Mouse (Mus musculus): ENCODE measurements around the gene Crip2. TPM values are rescaled to one million over a fixed set of nuclear protein-coding genes. Genes with fewer than 3 reads are reported as not detected.

The Crip2 gene
- polyA plus RNA-seq, 1 experiment from 2014 or later = 211 TPM

DNA sequence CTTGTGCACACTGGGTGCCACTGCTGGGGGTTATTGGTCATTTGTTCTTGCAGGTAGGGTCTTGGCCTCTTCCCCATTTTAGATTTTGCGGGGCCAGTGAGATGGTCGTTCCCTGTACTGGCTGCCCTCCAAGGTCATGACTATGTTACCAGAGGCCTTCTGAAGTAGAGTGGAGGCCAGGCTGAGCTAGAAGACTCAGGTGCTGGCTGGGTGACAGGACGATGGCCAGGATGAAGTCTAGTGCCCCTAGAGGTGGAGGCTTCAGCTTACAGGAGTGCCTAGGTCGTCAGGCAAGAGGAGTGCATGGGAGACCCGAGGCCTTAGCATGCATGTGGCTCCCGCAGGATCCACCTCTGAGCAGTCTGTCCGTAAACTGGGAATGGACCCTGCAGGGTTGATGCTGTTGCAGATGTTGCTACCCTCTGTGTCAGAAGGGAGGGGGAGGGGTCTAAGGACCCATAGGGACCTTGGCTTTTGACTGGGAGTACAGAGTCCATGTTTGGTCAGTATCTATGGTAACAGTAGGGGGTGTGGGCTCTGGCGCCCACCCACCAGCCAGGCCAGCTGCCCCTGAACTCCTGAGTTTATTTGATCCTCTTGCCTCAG is 36.1 kb upstream of the Crip2 start:
- ATAC-seq (ENCODE audit: insufficient read depth, low FRiP score, low TSS enrichment) (no peak), DNase-seq (ENCODE audit: low spot score) (peak; percentile 25)
- Histone ChIP-seq H3K4me2 (ENCODE audit: low read depth) (no peak overlapping the region), H3K4me1 (ENCODE audit: control insufficient read depth, insufficient read depth, low read length) (peaks cover 16% of the 10 kb centered on the region), H3K9ac (ENCODE audit: low read length) (no peak overlapping the region), H3K27ac (ENCODE audit: low read depth, low read length) (no peak overlapping the region), H3K4me3 (ENCODE audit: low read depth, low read length) (no peak overlapping the region), H3K27me3 (ENCODE audit: control insufficient read depth, insufficient read depth, low read length) (no peaks in the 10 kb centered on the region), H3K36me3 (ENCODE audit: control insufficient read depth, insufficient read depth, low read length) (no peaks in the 10 kb centered on the region), H3K9me3 (ENCODE audit: control insufficient read depth, low read length) (no peaks in the 10 kb centered on the region)
- 83% methylated on average over 8 of the region's 8 CpGs for WGBS

DNA sequence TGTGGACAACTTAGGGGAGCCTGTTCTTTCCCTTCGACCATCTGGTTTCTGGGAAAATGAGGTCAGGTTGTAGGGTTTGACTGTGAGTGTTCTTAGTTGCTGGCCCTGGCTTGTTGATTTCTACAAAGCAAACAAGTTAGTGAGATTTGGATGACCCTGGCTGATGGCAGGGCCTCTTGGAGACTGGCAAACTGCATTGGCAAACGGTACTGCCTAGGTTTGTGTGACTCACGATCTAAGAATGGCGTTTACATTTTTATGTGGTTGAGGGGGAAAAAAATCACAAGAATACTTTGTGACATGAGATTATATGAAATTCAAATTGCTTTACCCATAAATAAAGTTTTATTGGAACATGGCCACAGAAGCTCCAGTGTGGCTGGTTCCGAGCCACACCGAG is 33.6 kb upstream of the Crip2 start:
- no peaks in the 10 kb centered on the region for H3K36me3 ChIP-seq (ENCODE audit: control insufficient read depth, insufficient read depth, low read length)
- no peaks in the 10 kb centered on the region for H3K27me3 ChIP-seq (ENCODE audit: control insufficient read depth, insufficient read depth, low read length)
- 93% methylated on average over 6 of the region's 6 CpGs for WGBS
- no peak for DNase-seq (ENCODE audit: low spot score)
- H3K4me1 ChIP-seq (ENCODE audit: control insufficient read depth, insufficient read depth, low read length) = no peaks in the 10 kb centered on the region; the same call in 1 of the 2 replicates
- no peak overlapping the region for H3K9ac ChIP-seq (ENCODE audit: low read length)
- ATAC-seq (ENCODE audit: insufficient read depth, low FRiP score, low TSS enrichment) = no peak
- no peak overlapping the region for H3K4me2 ChIP-seq (ENCODE audit: low read depth)
- H3K4me3 ChIP-seq (ENCODE audit: low read depth, low read length) = no peak overlapping the region
- H3K9me3 ChIP-seq (ENCODE audit: control insufficient read depth, low read length) = no peaks in the 10 kb centered on the region
- no peak overlapping the region for H3K27ac ChIP-seq (ENCODE audit: low read depth, low read length)

DNA sequence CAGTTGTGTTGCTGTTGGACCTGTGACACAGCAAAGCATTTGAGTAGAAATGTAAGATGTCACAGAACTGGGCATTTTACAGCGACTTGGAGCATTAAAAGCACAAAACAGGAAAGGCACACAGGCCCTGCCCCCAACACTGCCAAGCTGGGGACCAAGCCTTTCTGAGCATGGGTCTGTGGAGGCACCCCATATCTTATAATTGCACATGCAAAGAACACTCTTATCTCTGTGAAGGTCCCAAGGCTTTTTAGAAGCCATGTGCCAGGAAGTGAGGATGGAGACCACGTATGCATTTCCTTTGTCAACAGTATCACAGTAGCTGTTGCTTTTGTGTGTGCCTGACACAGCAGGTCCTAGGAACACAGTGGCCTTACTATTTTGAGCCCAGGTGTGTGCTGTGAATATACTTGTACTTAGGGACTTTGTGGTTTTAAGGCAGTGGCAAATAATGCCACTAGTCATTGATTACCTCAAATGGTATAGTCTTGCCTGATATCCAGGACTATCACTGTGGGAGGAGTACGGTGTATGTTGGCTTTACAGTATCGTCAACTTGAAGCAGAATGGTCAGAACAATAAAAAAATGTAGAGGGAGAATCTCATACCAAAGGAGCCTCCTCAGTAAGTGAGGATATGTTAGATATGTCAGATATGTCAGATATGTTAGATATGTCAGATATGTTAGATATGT is 32.5 kb upstream of the Crip2 start:
- H3K36me3 ChIP-seq (ENCODE audit: control insufficient read depth, insufficient read depth, low read length) = no peaks in the 10 kb centered on the region
- no peaks in the 10 kb centered on the region; the same call in 1 of the 2 replicates for H3K4me1 ChIP-seq (ENCODE audit: control insufficient read depth, insufficient read depth, low read length)
- no peaks in the 10 kb centered on the region for H3K27me3 ChIP-seq (ENCODE audit: control insufficient read depth, insufficient read depth, low read length)
- H3K9me3 ChIP-seq (ENCODE audit: control insufficient read depth, low read length) = no peaks in the 10 kb centered on the region
- DNase-seq (ENCODE audit: low spot score) (no peak), ATAC-seq (ENCODE audit: insufficient read depth, low FRiP score, low TSS enrichment) (no peak)
- H3K9ac ChIP-seq (ENCODE audit: low read length) = no peak overlapping the region
- no peak overlapping the region for H3K4me3 ChIP-seq (ENCODE audit: low read depth, low read length)
- no peak overlapping the region for H3K27ac ChIP-seq (ENCODE audit: low read depth, low read length)
- no peak overlapping the region for H3K4me2 ChIP-seq (ENCODE audit: low read depth)
- WGBS = 92% methylated on average over 4 of the region's 4 CpGs

DNA sequence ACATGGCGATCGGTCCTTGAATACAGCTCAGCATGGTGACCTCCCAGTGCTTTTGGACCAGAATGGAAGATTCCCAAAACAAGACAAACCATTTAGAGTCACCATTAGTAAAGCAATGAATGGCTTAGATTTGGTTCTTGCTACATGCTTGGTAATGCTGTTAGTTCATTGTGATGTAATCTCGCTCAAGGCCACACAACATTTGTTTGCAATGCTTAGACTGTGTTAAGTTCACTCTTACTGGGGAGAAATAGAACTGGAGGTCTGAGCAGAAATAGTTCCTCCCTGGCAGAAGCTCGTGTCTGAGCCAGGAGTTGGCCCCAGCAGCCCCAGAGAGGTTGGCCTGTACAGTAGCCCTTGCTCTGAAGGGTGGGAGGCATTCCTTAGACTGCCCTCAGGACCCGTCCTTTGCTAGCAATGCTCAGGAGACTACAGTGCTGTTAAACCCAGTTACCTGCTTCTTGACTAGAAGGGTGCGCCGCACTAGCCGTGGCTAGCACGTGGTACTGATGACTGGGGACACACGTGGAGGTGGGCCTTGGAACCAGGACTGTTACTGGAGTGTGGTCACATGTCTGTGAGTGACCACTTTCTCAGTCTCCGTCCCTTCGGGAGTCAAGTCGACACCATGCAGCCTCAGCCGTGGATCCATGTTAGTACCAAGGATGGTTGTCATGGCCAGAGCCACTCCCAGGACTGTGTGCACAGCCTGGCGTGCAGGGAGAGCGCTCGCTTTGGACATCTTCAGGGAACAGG is 31.3 kb upstream of the Crip2 start:
- Histone ChIP-seq H3K36me3 (ENCODE audit: control insufficient read depth, insufficient read depth, low read length) (peaks cover 2% of the 10 kb centered on the region; the same call in 1 of the 2 replicates), H3K4me1 (ENCODE audit: control insufficient read depth, insufficient read depth, low read length) (no peaks in the 10 kb centered on the region; the same call in 1 of the 2 replicates), H3K27me3 (ENCODE audit: control insufficient read depth, insufficient read depth, low read length) (no peaks in the 10 kb centered on the region), H3K4me2 (ENCODE audit: low read depth) (no peak overlapping the region), H3K9me3 (ENCODE audit: control insufficient read depth, low read length) (no peaks in the 10 kb centered on the region), H3K4me3 (ENCODE audit: low read depth, low read length) (no peak overlapping the region), H3K27ac (ENCODE audit: low read depth, low read length) (no peak overlapping the region; the same call in 1 of the 2 replicates), H3K9ac (ENCODE audit: low read length) (no peak overlapping the region)
- WGBS = 87% methylated on average over 17 of the region's 17 CpGs
- ATAC-seq (ENCODE audit: insufficient read depth, low FRiP score, low TSS enrichment) (no peak), DNase-seq (ENCODE audit: low spot score) (no peak)

DNA sequence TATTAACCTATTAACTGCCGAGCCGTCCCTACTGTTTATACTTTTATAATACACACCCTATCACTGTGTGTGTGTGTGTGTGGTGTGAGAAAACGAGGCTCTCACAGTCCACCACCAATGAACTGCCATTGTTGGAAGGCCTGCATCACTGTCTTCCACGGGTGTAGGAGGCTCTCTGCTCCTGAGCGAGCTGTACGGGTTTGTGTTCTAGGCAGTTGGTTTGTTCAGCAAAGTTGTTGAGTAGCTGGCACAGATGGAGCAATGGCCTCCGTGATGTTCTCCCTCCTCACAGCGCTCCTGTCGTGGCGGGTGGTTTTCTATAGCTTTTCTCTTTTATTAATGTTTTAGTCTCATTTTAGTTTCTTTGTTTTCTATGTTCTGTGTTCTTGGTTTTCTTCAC is 30.2 kb upstream of the Crip2 start:
- H3K9me3 ChIP-seq (ENCODE audit: control insufficient read depth, low read length) = no peaks in the 10 kb centered on the region
- DNase-seq (ENCODE audit: low spot score) = no peak
- peaks cover 5% of the 10 kb centered on the region; the same call in 1 of the 2 replicates for H3K36me3 ChIP-seq (ENCODE audit: control insufficient read depth, insufficient read depth, low read length)
- no peaks in the 10 kb centered on the region; the same call in 1 of the 2 replicates for H3K4me1 ChIP-seq (ENCODE audit: control insufficient read depth, insufficient read depth, low read length)
- H3K27me3 ChIP-seq (ENCODE audit: control insufficient read depth, insufficient read depth, low read length) = no peaks in the 10 kb centered on the region
- no peak overlapping the region for H3K4me3 ChIP-seq (ENCODE audit: low read depth, low read length)
- H3K4me2 ChIP-seq (ENCODE audit: low read depth) = no peak overlapping the region
- 92% methylated on average over 10 of the region's 10 CpGs for WGBS
- no peak overlapping the region for H3K9ac ChIP-seq (ENCODE audit: low read length)
- H3K27ac ChIP-seq (ENCODE audit: low read depth, low read length) = no peak overlapping the region
- ATAC-seq (ENCODE audit: insufficient read depth, low FRiP score, low TSS enrichment) = no peak

DNA sequence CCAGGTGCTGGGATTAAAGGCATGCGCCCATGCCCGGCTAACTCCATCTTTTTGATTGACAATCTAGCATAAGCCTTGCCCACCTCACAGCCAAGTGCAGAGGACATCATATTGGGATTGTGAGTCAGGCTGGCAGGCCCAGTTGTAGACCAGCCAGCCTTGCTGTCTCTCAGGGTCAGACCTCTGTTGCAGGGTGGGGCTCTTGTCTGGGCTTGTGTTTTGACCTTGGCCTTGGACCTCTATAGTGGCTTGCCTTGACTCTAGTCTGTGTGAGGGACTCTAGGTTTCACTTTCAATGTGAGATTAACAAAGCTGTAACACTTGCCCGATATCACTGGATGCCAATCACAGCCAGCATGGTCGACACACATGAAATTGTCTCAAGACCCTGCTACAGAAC is 25.9 kb upstream of the Crip2 start:
- Histone ChIP-seq H3K9me3 (ENCODE audit: control insufficient read depth, low read length) (no peaks in the 10 kb centered on the region), H3K4me2 (ENCODE audit: low read depth) (no peak overlapping the region), H3K4me3 (ENCODE audit: low read depth, low read length) (no peak overlapping the region), H3K4me1 (ENCODE audit: control insufficient read depth, insufficient read depth, low read length) (no peaks in the 10 kb centered on the region), H3K27me3 (ENCODE audit: control insufficient read depth, insufficient read depth, low read length) (no peaks in the 10 kb centered on the region), H3K9ac (ENCODE audit: low read length) (no peak overlapping the region), H3K36me3 (ENCODE audit: control insufficient read depth, insufficient read depth, low read length) (peaks cover 19% of the 10 kb centered on the region), H3K27ac (ENCODE audit: low read depth, low read length) (no peak overlapping the region)
- DNase-seq (ENCODE audit: low spot score) (no peak), ATAC-seq (ENCODE audit: insufficient read depth, low FRiP score, low TSS enrichment) (no peak)
- WGBS = 91% methylated on average over 4 of the region's 4 CpGs

DNA sequence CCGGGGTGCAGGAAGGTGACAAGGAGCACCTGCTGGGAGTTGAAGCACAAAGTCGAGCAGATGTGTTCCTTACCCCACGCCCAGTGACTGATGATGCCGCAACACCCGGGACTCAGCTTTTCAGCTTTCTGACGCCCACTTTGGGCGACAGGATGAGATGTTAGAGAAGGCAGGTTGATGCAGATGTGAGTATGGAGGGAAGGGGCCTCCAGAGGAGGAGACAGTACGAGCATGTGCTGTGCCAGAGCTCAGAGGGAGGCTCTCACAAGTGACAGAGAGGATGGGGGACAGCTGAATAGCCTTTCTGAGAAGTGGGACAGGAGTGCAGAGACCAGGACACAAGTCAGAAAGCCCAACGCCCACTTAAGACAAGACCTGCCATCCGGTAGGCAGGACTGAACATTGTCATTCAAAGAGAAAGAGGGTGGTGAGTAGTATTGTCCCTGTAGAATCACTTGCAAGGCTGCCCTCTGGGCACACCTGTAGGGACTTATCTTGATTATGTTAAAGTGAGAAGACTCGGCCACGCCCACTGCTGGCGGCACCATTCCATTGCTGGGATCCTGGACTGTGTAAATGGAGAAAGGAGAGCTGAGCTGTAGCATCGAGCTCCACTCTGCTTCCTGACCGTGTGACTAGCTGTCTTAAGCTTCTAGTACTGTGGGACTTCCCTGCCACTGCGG is 25.0 kb upstream of the Crip2 start:
- H3K27ac ChIP-seq (ENCODE audit: low read depth, low read length) = no peak overlapping the region
- 86% methylated on average over 16 of the region's 16 CpGs for WGBS
- no peak for ATAC-seq (ENCODE audit: insufficient read depth, low FRiP score, low TSS enrichment)
- H3K4me2 ChIP-seq (ENCODE audit: low read depth) = no peak overlapping the region
- H3K9me3 ChIP-seq (ENCODE audit: control insufficient read depth, low read length) = no peaks in the 10 kb centered on the region
- H3K36me3 ChIP-seq (ENCODE audit: control insufficient read depth, insufficient read depth, low read length) = peaks cover 19% of the 10 kb centered on the region
- no peaks in the 10 kb centered on the region for H3K4me1 ChIP-seq (ENCODE audit: control insufficient read depth, insufficient read depth, low read length)
- no peak overlapping the region for H3K4me3 ChIP-seq (ENCODE audit: low read depth, low read length)
- no peak overlapping the region for H3K9ac ChIP-seq (ENCODE audit: low read length)
- DNase-seq (ENCODE audit: low spot score) = no peak
- H3K27me3 ChIP-seq (ENCODE audit: control insufficient read depth, insufficient read depth, low read length) = no peaks in the 10 kb centered on the region

DNA sequence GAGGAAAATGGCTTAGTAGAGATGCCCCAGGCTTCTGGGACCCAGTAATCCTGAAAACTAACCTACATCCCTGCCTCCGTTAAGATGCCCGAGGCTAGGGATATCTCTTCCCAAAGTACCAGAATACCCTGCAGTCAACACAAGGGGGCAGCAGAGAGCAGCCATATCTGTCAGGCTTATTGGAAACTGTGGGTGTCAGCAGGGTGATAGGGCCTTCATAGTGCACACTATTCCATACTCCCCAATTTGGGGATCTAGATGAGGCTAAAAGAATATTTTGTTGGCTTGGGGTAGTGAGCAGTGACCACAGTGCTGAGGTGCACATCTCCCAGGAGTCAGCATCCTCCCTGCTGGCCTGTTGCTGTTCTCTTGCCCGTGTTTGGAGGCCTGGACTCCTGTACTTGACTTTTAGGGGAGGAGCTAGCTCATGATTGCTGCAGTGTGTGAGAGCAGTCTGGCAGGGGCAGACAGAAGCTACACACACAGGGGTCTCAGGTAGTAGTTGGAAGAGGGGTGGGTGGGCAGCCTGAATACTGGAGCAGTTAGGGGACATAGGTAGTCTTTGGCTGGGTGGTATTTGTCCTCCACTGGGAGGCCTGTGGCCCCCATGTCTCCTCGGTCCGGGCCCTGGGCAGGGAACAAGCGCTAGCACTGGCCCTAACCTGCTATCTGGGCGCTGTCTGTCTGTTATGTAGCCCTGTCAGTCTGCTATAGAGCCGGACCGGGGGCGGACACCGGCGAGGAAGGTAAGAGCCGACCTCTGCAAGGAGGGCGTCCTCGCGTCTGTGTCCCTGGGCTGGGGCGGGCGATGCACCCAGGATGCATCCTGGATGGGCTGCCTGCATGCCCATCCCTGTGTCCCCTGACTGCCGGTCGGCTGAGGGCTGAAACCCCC is 20.3 kb upstream of the Crip2 start:
- no peak overlapping the region for H3K9ac ChIP-seq (ENCODE audit: low read length)
- H3K4me2 ChIP-seq (ENCODE audit: low read depth) = no peak overlapping the region

More for the DNA sequence above, 20.3 kb upstream of the Crip2 start:
- Histone ChIP-seq H3K27ac (ENCODE audit: low read depth, low read length) (no peak overlapping the region), H3K4me1 (ENCODE audit: control insufficient read depth, insufficient read depth, low read length) (no peaks in the 10 kb centered on the region), H3K36me3 (ENCODE audit: control insufficient read depth, insufficient read depth, low read length) (peaks cover 36% of the 10 kb centered on the region), H3K9me3 (ENCODE audit: control insufficient read depth, low read length) (no peaks in the 10 kb centered on the region), H3K27me3 (ENCODE audit: control insufficient read depth, insufficient read depth, low read length) (no peaks in the 10 kb centered on the region), H3K4me3 (ENCODE audit: low read depth, low read length) (no peak overlapping the region)
- WGBS = 87% methylated on average over 18 of the region's 20 CpGs
- peak; percentile 79 for DNase-seq (ENCODE audit: low spot score)
- ATAC-seq (ENCODE audit: insufficient read depth, low FRiP score, low TSS enrichment) = peak; percentile 85

All from neural tube, embryonic 11.5 days (tissue).